Mouse (Mus musculus): ENCODE data around the gene Tvp23a.

Gene Tvp23a

DNA sequence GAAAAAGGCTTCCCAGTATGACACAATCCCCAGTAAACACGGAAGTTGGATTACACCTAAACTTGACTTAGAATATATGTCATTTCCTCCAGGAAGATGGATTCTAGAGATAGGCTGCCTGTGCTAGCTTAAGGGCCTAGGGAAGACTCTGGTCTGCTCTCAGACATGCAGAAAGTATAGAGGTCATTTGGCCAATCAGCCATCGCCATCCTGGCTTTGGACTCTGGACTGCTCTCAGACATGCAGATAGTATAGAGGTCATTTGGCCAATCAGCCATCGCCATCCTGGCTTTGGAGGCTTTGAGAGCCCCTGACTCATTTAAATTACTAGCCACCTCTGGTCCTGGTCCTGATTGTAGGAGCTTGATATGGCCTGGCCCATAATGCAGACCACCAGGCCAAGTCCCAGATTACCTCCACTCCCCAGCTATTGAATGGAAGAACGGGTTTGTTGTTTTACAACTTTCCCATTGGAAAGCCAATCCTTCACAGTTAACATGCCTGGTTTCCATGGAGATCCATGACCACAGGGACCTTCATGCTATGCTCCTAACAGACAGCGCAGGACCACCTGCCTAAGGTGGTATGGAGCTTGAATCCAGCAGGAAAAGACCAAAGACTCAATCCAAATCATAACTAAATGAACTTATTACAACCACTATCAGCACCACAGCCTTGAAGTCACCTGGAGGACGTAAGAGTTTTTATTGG lies 6.9 kb upstream of the Tvp23a start:
- no peak for DNase-seq (ENCODE audit: low spot score in 2 of 2)

- DNase-seq (ENCODE audit: low spot score in 2 of 2) = peak; percentile 31 to 82
These were observed 5.3 kb upstream of the Tvp23a start for GRCm38 (mm10) chr16:10452445-10452896.

GRCm38 (mm10) chr16:10451906-10452305 lies 4.7 kb upstream of the Tvp23a start:
- no peak for DNase-seq (ENCODE audit: low spot score in 2 of 2)

GRCm38 (mm10) chr16:10448931-10449330 lies 1.8 kb upstream of the Tvp23a start:
- DNase-seq (ENCODE audit: low spot score in 2 of 2) = no peak

DNA sequence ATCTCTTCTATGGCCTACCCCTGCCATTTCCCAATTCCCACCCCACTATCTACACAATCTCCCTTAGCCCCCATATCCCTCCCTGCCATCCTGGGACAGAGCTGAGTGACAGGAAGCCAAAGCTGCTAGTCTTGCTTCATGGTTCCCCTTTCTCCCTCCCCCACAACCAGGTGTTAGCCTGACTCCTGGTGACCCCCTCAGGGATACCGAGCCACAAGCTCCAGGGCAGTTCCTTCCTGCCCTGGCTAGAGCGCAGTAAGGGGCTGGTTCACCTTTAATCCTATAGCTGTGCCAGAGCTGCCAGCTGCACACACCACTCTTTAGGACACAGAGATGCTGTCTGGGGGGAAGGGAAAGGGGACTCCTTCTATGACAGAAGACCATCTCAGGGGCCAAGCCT lies 619 bp upstream of the Tvp23a start:
- DNase-seq (ENCODE audit: low spot score in 2 of 2) = no peak

GRCm38 (mm10) chr16:10446573-10447263 lies 444 bp downstream of the Tvp23a start:
- no peak for DNase-seq (ENCODE audit: low spot score in 2 of 2)

GRCm38 (mm10) chr16:10443723-10444122 lies 3.4 kb downstream of the Tvp23a start:
- no peak for DNase-seq (ENCODE audit: low spot score in 2 of 2)

- no peak for DNase-seq (ENCODE audit: low spot score in 2 of 2)
These were observed 5.4 kb downstream of the Tvp23a start for GRCm38 (mm10) chr16:10441761-10442160.

- no peak for DNase-seq (ENCODE audit: low spot score in 2 of 2)
These were observed 5.8 kb downstream of the Tvp23a start for GRCm38 (mm10) chr16:10441328-10441727.

- no peak for DNase-seq (ENCODE audit: low spot score in 2 of 2)
These were observed 9.1 kb downstream of the Tvp23a start for GRCm38 (mm10) chr16:10438055-10438454.

- no peak for DNase-seq (ENCODE audit: low spot score in 2 of 2)
These were observed 11.0 kb downstream of the Tvp23a start for GRCm38 (mm10) chr16:10436166-10436565.

GRCm38 (mm10) chr16:10433344-10433743 lies 13.8 kb downstream of the Tvp23a start:
- no peak for DNase-seq (ENCODE audit: low spot score in 2 of 2)

GRCm38 (mm10) chr16:10432387-10432786 lies 14.8 kb downstream of the Tvp23a start:
- DNase-seq (ENCODE audit: low spot score in 2 of 2) = no peak

GRCm38 (mm10) chr16:10431911-10432310 lies 15.3 kb downstream of the Tvp23a start:
- DNase-seq (ENCODE audit: low spot score in 2 of 2) = no peak

DNA sequence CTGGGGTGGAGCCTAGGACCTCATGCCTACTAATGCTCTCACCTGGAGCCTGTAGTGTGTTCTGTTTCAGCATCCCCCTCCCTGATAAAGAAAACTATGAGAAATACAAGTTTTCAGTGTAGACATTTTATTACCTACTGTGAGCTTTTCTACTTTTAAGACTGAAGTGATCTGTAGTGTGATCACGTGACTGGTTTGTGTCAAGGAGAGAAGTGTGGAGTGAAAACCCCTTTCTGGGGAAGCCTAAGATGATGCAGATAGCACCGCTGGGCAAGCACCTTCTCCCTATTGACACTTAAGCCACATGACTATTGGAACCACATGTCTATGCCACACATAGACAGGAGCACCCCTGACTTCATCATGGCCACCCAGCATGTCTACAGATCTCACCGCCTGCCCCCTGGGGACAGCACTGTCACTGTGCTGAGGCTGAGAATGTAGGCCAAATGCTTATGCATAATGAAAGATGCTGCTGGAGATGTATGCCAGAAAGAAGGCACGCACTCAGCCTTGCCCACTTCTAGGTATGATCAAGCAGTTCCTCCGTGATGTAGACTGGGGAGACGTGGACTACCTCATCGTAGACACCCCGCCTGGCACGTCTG lies 26.6 kb downstream of the Tvp23a start:
- no peak for DNase-seq (ENCODE audit: low spot score in 2 of 2)

DNA sequence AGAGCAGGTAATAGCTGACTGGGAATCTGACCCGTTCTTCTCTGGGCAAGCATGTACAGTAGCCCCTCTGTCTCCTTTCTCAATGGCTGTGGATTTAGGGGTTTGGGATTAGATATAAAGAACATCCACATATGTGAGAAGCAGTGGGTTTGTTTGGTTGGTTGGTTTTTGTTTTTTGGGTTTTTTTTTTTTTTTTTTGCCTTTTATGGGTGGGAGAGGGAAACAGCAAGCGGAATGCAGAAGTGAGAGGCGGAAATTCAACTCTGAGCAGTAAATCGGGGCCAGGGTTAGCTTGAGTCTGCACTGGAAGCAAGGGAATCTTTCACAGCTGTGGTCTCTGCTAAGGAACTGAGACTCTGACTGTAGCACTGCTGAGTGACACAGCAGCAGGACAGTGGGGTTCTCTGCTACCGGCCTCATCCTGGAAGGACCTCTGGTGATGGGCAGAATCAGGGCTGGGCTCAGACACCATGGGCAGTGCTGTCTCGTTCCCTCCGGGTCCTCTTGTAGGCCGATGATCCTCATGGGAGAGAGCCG lies 29.4 kb downstream of the Tvp23a start:
- DNase-seq (ENCODE audit: low spot score in 2 of 2) = no peak

DNA sequence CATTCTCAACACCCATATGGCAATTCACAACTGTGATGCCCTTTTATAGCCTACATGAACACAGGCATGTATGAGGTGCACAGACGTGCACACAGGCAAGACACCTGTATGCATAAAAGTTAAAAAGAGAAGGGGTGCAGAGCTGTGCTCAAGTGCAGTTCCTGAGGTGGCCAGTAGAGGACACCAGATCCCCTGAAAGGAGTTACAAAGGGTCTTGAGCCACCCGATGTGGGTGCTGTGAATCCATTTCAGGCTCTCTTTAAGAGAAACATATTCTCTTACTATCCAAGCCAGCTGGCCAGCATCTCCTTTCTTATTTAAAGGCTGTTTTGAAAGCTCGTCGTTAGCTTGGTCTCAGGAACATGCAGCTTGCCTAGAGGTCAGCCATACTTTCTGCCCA lies 30.3 kb downstream of the Tvp23a start:
- no peak for DNase-seq (ENCODE audit: low spot score in 2 of 2)

- DNase-seq (ENCODE audit: low spot score in 2 of 2) = peak in 1 of 2 experiments; percentile 55
These were observed 31.2 kb downstream of the Tvp23a start for GRCm38 (mm10) chr16:10415976-10416375.

- peak; percentile 81 to 92 for DNase-seq (ENCODE audit: low spot score in 2 of 2)
These were observed 35.1 kb downstream of the Tvp23a start, which contains the start of gene Nubp1 for GRCm38 (mm10) chr16:10411764-10412746. TSS of gene Nubp1 (plus strand) at chr16:10411948.

DNA sequence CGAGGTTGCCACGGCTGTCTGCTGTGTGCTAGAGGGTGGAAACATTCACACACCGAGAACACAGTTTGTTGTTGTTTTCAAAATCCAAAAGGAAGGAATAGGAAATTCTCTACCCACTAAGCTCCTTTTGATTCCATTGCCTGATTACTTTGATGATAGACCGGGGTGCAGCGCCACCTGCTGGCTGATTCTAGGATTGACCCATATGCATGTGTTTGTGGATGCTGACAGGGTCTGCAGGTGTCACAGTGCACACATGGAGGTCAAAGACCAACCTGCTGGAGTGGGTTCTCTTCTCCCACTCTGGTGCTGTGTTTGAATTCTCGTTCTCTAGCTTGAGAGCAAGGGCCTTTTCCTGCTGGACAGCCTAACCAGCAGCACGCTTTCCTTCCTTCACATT lies 48.0 kb downstream of the Tvp23a start:
- DNase-seq (ENCODE audit: low spot score in 2 of 2) = peak in 1 of 2 experiments; percentile 90

DNA sequence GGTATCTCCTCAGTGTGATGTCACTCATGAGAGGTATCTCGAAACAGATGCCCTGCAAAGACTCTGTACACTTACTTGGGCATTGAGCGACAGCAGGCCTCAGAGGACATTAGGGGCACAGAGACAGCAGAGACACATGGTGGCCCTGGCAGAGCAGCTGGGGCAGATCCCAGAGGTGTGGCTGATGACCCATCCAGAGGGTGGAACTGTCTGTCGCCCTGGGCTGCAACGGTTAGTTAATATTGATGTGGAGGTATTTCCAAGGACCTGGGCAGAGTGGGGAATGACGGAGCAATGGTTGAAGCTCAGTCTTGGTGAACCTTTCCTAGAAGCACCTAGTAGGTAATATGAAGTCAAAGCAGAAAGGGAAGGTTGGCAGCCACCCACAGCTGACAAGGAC lies 48.4 kb downstream of the Tvp23a start:
- DNase-seq (ENCODE audit: low spot score in 2 of 2) = no peak
